Mouse (Mus musculus) stomach, postnatal 0 days (tissue): Measurements from ENCODE around the gene Sh2d3c.

Experiments used
- CTCF ChIP-seq: IDR thresholded peaks from 2 replicates; pipeline ENCODE4 v1.5.1; 2016; ENCODE audit warnings: antibody characterized with exemption, low read depth, mild to moderate bottlenecking, moderate library complexity
- EP300 ChIP-seq: optimal IDR thresholded peaks from 2 replicates; pipeline ENCODE3; 2016; ENCODE audit warnings: antibody characterized with exemption

DNA sequence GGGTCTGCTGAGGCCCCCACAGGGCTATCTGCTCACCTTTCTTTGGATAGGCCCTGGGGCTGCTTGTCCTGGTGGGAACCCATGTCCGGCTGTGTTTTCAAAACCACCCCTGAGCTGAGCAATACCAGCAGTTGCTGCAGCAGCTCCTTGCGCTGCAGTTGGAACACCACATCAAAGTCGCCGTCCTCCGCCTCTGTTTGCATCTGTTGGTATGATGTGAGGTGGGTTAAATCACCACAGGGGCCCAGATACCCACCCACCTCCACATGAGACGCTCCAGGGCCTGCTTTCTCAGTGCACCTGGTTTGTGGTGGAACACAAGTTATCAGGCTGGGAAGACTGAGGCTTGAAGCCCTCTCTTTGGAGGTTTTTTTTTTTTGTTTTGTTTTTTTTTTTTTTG is 57.2 kb downstream of the Sh2d3c start:
- TF ChIP-seq EP300: no peak
- no peak for TF ChIP-seq CTCF
